Mouse (Mus musculus) induced T-regulatory cell, adult 2 months (primary cell): ENCODE results near the gene 1700016D06Rik.

ENCODE experiments used
- DNase-seq: peaks from one replicate; pipeline ENCODE4 v3.0.0-alpha.2; 2012; ENCODE audit warnings: low read depth

The 1700016D06Rik gene

DNA sequence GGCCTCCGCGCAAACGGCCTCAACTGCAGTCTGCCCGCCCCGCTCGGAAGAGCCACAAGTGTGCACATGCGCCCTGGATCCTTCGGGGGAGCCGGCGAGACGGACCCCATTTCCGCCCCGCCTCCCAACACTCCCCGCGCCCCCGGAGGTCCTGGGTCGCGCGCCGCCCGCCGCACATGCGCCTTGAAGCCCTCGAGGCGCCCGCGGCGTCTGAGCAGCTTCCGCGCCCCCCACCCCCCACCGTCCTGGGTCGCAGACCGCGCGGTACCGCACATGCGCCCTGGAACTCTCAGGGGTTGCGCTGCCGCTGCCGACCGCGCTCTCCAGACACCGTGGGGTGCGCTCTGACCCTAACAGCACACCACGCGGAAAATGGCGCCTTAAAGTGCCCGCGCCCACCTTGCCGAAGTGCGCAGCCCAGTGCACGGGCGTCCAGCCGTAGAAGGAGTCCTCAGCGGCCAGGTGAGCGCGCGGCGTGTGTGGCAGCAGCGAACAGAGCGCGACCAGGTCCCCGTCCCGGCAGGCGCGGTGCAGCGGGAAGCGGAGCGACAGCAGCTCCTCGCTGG, 65.8 kb downstream of the 1700016D06Rik start:
- peak; percentile 94 for DNase-seq

DNA sequence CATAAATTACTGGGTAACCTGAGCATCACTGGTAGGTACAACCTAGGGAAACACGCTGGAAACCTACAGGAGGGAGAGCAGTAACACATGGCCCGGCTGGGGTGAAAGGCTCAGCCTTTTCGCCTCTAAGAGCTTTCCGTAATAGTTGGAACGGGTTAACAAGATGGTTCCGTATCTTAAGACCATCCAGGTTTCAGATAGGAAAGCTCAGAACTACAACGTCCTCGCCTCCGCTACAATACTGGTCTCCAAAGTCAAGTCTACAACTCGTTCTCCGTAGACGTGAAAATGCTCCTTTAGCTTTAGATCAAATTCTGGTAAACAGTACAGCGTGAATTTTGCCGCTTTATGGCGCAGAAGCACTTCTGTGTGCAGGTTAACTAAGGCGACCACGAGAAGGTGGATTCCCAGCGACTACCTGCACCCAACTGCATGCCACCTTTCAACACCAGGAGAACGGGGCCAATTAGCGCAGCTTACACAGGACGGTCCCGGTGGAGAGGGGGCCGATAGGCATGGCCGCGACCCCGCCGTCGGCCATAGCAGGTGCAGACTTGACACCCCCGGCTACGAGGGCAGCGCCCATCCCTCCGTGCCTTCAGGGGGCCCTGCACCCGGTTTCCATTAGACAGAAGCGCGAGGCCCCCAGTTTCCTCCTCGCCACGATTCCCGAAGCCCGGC, 66.4 kb downstream of the 1700016D06Rik start:
- no peak for DNase-seq

DNA sequence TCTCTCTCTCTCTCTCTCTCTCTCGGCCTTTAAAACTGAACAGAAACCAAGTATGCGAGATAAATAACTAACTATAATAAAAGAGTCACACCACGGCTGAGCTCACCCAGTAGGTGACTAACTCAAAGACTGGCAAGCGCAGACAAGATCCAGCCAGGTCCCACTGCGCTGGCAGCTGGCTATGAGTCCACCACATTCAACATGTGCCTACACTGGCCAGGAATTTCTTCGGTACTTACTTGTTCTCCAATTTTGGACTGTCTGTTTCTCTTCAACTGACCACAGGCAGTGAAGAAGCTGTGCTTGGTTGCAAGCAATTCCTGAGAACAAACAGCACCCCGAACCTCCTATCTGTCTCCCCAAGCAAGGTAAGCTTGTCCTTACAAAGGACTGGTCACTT, 67.4 kb downstream of the 1700016D06Rik start:
- no peak for DNase-seq

DNA sequence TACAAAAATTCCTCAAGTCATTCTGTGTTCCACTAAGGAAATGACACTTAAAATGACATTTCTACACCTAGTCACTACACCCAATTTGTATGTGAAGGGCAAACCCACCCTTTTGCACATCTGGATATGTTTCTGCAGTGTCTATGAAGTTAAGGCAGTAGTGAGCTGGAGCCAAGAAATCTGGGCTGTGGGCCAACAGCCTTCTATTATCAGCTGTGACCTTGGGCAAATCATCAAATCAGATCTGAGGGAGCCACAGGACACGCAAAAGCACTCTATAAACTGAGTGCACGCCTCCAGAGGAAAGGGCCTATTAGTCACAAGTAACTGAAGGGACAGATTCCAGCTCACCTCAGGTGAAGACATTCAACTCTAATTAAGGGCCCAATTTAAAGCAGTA, 68.5 kb downstream of the 1700016D06Rik start:
- DNase-seq, result no peak

DNA sequence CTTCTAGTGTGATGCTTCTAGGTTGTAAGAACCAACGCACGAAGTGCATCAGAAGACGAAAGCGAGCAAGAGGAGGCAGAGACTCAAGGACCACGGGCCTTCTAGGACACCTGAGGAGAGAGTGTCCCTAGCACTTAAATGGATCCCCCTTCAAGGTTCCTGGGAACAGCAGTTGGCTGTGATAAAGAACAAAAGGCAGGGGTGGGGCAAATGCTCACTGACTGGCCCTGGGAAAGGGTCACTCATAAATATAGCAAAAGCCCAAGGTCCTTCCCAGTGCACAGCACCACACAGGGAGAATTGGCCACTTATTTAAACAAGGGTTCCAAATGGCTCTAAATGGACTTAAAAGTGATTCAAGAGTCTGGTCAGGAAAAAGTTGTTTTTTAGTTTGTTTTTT, 71.7 kb downstream of the 1700016D06Rik start:
- no peak for DNase-seq

DNA sequence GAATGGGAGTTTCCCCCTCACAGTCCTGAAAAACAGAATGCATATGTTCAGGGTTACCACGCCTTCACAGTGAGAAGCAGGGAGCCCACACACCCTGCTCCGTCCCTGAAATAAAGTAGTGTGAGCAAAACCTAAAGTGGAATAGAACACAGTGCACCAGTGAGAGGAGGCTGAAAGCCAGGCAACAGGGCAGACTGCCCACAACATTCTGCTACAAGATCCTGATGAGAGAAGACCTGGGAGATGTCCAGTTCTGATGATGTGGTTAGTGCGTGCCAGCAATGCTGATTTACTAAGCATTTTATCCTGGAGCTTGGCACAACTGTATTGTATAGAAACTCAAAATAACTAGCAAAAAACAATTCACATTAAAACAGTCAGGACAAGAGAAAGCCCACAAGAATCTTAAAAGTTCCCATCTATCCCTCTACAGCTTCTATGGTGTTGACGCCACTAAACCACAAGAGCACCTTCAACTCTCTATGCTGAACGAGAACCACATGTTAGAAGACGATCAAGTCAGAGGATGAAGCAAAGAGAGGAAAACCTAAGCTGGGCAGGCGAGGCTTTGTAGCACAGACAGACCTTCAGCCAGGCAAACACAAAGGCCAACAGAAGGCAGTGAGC, 72.2 kb downstream of the 1700016D06Rik start:
- DNase-seq, result no peak

DNA sequence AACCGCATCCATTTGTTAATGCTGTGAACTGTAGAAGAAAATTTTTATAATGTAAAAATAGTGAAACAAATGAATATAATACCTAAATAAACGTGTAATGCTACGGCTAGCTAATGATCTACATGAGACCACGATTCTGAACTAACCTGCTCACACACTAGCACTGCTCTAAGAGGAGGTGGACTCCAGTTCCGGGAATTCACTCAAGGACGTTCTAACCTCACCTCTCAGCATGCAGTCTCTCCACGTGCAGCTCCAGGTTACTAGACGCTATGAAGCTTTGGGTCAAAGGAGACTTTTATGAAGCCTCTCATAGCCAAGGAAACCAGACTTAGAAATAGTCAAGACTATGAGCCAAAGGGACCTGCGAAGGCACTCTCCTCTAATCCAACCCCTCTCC, 73.1 kb downstream of the 1700016D06Rik start:
- no peak for DNase-seq

DNA sequence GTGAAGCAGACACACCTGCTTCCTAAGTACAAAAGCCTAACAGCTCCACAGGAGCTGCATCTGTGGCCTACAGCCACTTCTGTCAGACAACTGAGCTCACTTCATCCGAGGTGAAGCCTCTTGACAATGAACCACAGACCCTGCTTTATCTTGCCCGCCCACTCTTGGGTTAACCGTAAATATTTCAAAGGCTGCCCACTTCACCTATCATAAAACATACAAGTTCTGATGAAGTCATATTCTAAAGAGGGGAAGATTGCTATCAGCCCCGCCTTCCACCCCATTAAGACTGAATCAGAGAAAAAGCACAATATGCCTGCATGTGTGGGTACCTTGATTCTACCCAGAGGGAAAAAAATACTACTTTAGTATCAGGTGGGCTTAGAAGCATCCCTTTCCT, 75.8 kb downstream of the 1700016D06Rik start:
- DNase-seq, result peak; percentile 32

DNA sequence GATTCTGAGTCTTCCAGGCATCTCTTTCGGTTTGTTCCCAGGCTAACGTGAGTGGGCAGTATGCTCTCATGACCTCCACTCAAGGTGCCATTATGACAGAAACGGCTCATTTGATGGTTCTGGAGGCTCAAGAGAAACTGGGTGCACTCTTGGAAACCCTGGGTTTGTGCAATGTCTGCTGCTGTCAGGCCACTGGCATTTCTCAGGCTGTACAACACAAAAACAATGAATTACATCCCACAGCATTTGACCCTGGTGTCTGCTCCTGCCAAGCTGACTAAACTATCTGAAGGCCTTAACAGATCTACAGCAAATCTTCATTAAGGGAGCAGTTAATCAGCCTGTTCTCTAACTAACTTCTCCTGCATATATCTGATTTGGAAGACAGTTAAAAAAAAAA, 81.8 kb downstream of the 1700016D06Rik start:
- DNase-seq, result no peak

DNA sequence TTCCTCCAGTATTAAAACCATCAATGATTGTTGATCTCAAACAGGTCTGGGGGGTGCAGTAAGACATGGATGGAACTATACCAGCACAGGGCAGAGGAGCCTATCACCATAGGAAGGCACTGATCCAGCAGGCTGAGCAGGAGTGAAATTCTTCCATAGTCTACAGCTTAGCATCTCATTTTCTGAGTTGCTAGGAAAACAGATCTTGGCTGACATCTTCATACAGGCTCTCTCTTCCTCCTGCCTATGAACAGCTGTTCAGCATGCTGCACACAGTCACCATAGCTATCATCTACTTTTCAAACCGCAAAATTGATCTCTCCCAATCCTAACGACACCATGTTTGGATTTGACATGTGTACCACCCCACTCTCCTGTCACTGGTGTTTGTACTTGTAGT, 82.8 kb downstream of the 1700016D06Rik start:
- DNase-seq, result no peak

DNA sequence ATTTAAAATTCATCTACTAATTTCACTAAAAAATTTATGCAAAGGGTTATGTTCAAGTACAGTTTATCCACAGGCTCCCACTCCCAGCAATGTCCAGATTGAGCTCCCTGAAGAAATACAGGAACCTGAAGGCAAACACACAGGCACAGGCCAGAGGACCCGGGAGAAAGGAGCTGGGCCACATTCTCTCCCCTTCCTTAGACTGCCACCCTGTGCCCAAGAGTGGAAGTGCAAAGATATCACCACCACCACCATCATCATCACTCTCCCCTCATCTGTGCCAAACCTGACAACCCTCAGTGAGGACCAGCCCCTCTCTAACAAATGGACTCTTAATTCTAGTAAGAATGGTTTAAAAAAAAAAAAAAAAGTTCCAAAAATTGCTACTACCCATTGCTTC, 84.6 kb downstream of the 1700016D06Rik start:
- DNase-seq, result peak; percentile 67

DNA sequence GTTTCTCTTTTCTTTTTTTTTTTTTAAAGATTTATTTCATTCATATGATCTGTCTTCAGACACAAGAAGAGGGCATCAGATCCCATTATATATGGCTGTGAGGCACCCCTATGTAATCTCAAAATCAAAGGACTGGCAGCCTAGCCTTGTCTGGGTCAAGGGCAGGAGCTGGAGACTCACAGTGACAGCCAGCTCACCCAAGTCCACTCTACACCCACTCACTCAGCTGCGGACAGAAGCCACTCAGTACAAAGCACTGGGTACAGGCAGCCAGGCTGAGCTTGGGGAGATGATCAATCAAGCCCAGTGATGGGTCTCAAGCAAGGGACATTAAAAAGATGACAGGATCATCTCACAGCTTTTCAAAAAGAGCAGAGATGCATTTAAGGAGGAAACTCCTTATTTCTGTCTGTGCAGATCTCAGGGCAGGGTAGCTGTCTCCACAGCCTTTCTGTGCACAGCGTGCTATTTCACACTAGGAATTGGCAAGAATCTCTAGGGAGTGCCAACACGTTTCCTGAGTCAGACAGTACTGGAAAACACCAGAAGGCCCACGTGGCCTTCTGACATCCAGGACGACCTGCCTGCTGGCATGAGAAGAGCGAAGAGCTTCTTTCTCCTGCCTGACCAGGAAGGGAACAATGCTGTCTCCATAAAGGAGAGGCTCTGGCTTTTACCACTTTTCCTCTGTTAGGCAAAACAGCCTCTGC, 86.6 kb downstream of the 1700016D06Rik start:
- DNase-seq, result no peak

DNA sequence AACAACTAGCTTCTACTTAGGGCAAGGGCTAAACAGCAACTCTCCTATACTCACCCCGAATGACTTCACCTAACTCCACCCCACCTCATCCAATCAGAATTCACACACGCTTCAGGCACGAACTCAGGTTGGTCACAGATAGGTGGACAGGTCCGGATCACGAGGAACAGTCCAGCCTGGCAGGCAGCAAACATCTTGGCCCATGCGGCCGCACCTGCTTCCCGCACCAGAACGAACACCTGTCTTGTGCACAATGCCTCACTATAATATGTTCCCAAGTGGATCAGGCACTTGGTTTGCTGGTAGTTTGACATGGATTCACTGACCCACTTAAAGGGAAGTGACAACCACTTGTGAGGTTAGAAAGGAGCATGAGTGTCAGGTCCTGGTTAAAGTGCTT, 92.0 kb downstream of the 1700016D06Rik start:
- no peak for DNase-seq
